Mouse (Mus musculus) ES-E14 (cell line): ENCODE measurements at regions not wholly inside any gene's neighbourhood (a gene's known extent, or its start where the extent isn't known, plus 50 kb on each side); places are given as distances from the start of the nearest gene placed in this dataset.

Source experiments
- CHD2 ChIP-seq: IDR thresholded peaks from 2 replicates; pipeline ENCODE4 v1.6.1; 2014; ENCODE audit warnings: mild to moderate bottlenecking, low read depth, low read length, inconsistent platforms
- HCFC1 ChIP-seq: IDR thresholded peaks from 2 replicates; pipeline ENCODE4 v1.6.1; 2012; ENCODE audit warnings: low read length, inconsistent platforms, borderline replicate concordance; ENCODE audit not compliant: insufficient read depth
- MAFK ChIP-seq: IDR thresholded peaks from 2 replicates; pipeline ENCODE4 v1.6.1; 2014; ENCODE audit warnings: mild to moderate bottlenecking, low read depth, low read length, inconsistent platforms; ENCODE audit not compliant: insufficient read depth

- TF ChIP-seq MAFK (no peak), CHD2 (no peak), HCFC1 (no peak)
Measured at GRCm38 (mm10) chr5:62480967-62481366, 285.0 kb downstream of the Arap2 start.
